23 mouse cellular contexts compared by ENCODE assay signal in genomic region chr7:84377330-84377729, GRCm38 (mm10). TPM values are rescaled to one million over a fixed set of nuclear protein-coding genes. Genes with fewer than 3 reads are reported as not detected.
A peak's percentile ranks its signal among the peaks of the same experiment; 100 is the strongest.
DNase-seq lines count a peak whose midpoint lies in the region; ATAC-seq and TF ChIP-seq lines count a peak whose summit lies in the region.
"Had no signal": no experiment of that assay in that cellular context is flagged by ENCODE, and none has a peak within 500 bp of the region (broad histone marks: within the 10 kb centered on the region; RNA-seq: fewer than 3 reads in every experiment).

No protein-coding gene starts in this region.

- no peak for TF ChIP-seq CTCF in forebrain, postnatal 0 days (IDR thresholded peaks at IDR 0.05; ENCODE audit: low read depth)

- H3K4me1 ChIP-seq in forebrain, postnatal 0 days (ENCODE audit: insufficient read depth): peaks cover 4% of the 10 kb centered on the region; the same call in 1 of the 2 replicates
- peaks cover 7% of the 10 kb centered on the region for H3K4me1 ChIP-seq in forebrain, embryonic 16.5 days (replicated peaks; ENCODE audit: control insufficient read depth, insufficient read depth, low read length)
- peaks cover 11% of the 10 kb centered on the region; the same call in 1 of the 2 replicates for H3K4me1 ChIP-seq in kidney, embryonic 15.5 days
- H3K4me1 ChIP-seq in midbrain, embryonic 11.5 days (ENCODE audit: control insufficient read depth, insufficient read depth, low read length): no peaks in the 10 kb centered on the region
- peaks cover 21% of the 10 kb centered on the region for H3K4me1 ChIP-seq in midbrain, embryonic 15.5 days
- H3K4me1 ChIP-seq: forebrain, embryonic 10.5 days; heart, embryonic 12.5 days had no signal

- H3K4me3 ChIP-seq in forebrain, postnatal 0 days (ENCODE audit: low read depth, low read length): no peak overlapping the region
- H3K4me3 ChIP-seq in forebrain, embryonic 16.5 days (replicated peaks; ENCODE audit: low read length): no peak overlapping the region
- H3K4me3 ChIP-seq in kidney, embryonic 15.5 days (replicated peaks): no peak overlapping the region
- no peak overlapping the region for H3K4me3 ChIP-seq in midbrain, embryonic 11.5 days (ENCODE audit: low read depth, low read length)
- H3K4me3 ChIP-seq in midbrain, embryonic 15.5 days: no peak overlapping the region
- H3K4me3 ChIP-seq: forebrain, embryonic 10.5 days; heart, embryonic 12.5 days; hindbrain, embryonic 15.5 days had no signal

- no peaks in the 10 kb centered on the region for H3K36me3 ChIP-seq in forebrain, postnatal 0 days (ENCODE audit: insufficient read depth)
- no peaks in the 10 kb centered on the region for H3K36me3 ChIP-seq in forebrain, embryonic 16.5 days (ENCODE audit: control insufficient read depth, insufficient read depth)
- no peaks in the 10 kb centered on the region for H3K36me3 ChIP-seq in kidney, embryonic 15.5 days
- no peaks in the 10 kb centered on the region for H3K36me3 ChIP-seq in midbrain, embryonic 11.5 days (ENCODE audit: control insufficient read depth, insufficient read depth, low read length)
- H3K36me3 ChIP-seq in midbrain, embryonic 15.5 days (replicated peaks): no peaks in the 10 kb centered on the region
- H3K36me3 ChIP-seq: heart, embryonic 12.5 days; hindbrain, embryonic 15.5 days had no signal

- ATAC-seq in forebrain, postnatal 0 days: peak; percentile 21; the same call in 1 of the 2 replicates
- no peak for ATAC-seq in forebrain, embryonic 16.5 days
- 0 out of 2 replicates have a peak, but pooled peaks have one; percentile 33 for ATAC-seq in kidney, embryonic 15.5 days (replicated peaks; ENCODE audit: low FRiP score)
- no peak for ATAC-seq in midbrain, embryonic 11.5 days (ENCODE audit: low FRiP score)
- ATAC-seq in midbrain, embryonic 15.5 days (replicated peaks): no peak
- ATAC-seq: intestine, embryonic 16.5 days had no signal

- H3K4me2 ChIP-seq in forebrain, postnatal 0 days (ENCODE audit: low read depth): no peak overlapping the region
- H3K4me2 ChIP-seq in forebrain, embryonic 16.5 days (ENCODE audit: low read length): no peak overlapping the region
- H3K4me2 ChIP-seq in kidney, embryonic 15.5 days: no peak overlapping the region
- H3K4me2 ChIP-seq in midbrain, embryonic 11.5 days: no peak overlapping the region
- H3K4me2 ChIP-seq in midbrain, embryonic 15.5 days: no peak overlapping the region
- H3K4me2 ChIP-seq: heart, embryonic 12.5 days; hindbrain, embryonic 15.5 days had no signal

- WGBS in forebrain, postnatal 0 days: 66% methylated on average over 5 of the region's 5 CpGs
- WGBS in forebrain, embryonic 16.5 days: 72% methylated on average over 5 of the region's 5 CpGs
- WGBS in kidney, embryonic 15.5 days: 42% methylated on average over 5 of the region's 5 CpGs
- 81% methylated on average over 5 of the region's 5 CpGs for WGBS in midbrain, embryonic 11.5 days
- 66% methylated on average over 5 of the region's 5 CpGs for WGBS in midbrain, embryonic 15.5 days

- 0 out of 2 replicates have a peak overlapping the region, but pooled peaks have one; percentile 40 for H3K27ac ChIP-seq in forebrain, postnatal 0 days (ENCODE audit: low read depth, low read length)
- no peak overlapping the region for H3K27ac ChIP-seq in forebrain, embryonic 16.5 days (ENCODE audit: low read length)
- H3K27ac ChIP-seq in kidney, embryonic 15.5 days: no peak overlapping the region
- no peak overlapping the region for H3K27ac ChIP-seq in midbrain, embryonic 11.5 days (ENCODE audit: low read depth, low read length)
- H3K27ac ChIP-seq in midbrain, embryonic 15.5 days: no peak overlapping the region
- H3K27ac ChIP-seq: forebrain, embryonic 10.5 days; hindbrain, embryonic 15.5 days had no signal

- no peaks in the 10 kb centered on the region for H3K27me3 ChIP-seq in forebrain, postnatal 0 days (ENCODE audit: insufficient read depth, low read length)
- no peaks in the 10 kb centered on the region for H3K27me3 ChIP-seq in forebrain, embryonic 16.5 days (replicated peaks; ENCODE audit: control insufficient read depth, insufficient read depth, low read length)
- no peaks in the 10 kb centered on the region for H3K27me3 ChIP-seq in kidney, embryonic 15.5 days
- H3K27me3 ChIP-seq in midbrain, embryonic 11.5 days (ENCODE audit: control insufficient read depth, insufficient read depth, low read length): no peaks in the 10 kb centered on the region
- H3K27me3 ChIP-seq in midbrain, embryonic 15.5 days (replicated peaks): no peaks in the 10 kb centered on the region
- H3K27me3 ChIP-seq: heart, embryonic 12.5 days; hindbrain, embryonic 15.5 days had no signal

- no peak for DNase-seq in forebrain, postnatal 0 days
- no peak for DNase-seq in kidney, postnatal 4 days
- peak; percentile 49 for DNase-seq in midbrain, embryonic 11.5 days (ENCODE audit: low spot score, missing footprints)
- DNase-seq in gonadal fat pad, adult 2 months (ENCODE audit: low read depth): peak; percentile 12
- no peak for DNase-seq in spleen, postnatal 36 days (ENCODE audit: low spot score in 2 of 2)
- DNase-seq: adrenal gland, postnatal 36 days; cerebellum, adult 11 months; cerebellum, postnatal 10 days; gastrocnemius, postnatal 10 days; heart, adult 18-20 months; heart, postnatal 10 days; left cerebral cortex, postnatal 4 days; lung, postnatal 10 days; right cerebral cortex, postnatal 14 days had no signal

- no peaks in the 10 kb centered on the region for H3K9me3 ChIP-seq in forebrain, postnatal 0 days (ENCODE audit: low read length)
- no peaks in the 10 kb centered on the region for H3K9me3 ChIP-seq in forebrain, embryonic 16.5 days (ENCODE audit: control insufficient read depth, low read length)
- no peaks in the 10 kb centered on the region for H3K9me3 ChIP-seq in kidney, embryonic 15.5 days (replicated peaks)
- H3K9me3 ChIP-seq in midbrain, embryonic 11.5 days (ENCODE audit: control insufficient read depth, low read length): no peaks in the 10 kb centered on the region
- H3K9me3 ChIP-seq in midbrain, embryonic 15.5 days: no peaks in the 10 kb centered on the region
- H3K9me3 ChIP-seq: forebrain, embryonic 10.5 days; heart, embryonic 12.5 days; hindbrain, embryonic 15.5 days had no signal

- H3K9ac ChIP-seq in forebrain, postnatal 0 days: no peak overlapping the region
- H3K9ac ChIP-seq in forebrain, embryonic 16.5 days (replicated peaks; ENCODE audit: low read depth, low read length): no peak overlapping the region
- no peak overlapping the region for H3K9ac ChIP-seq in kidney, embryonic 15.5 days
- no peak overlapping the region for H3K9ac ChIP-seq in midbrain, embryonic 11.5 days (ENCODE audit: low read length)
- no peak overlapping the region for H3K9ac ChIP-seq in midbrain, embryonic 15.5 days
- H3K9ac ChIP-seq: heart, embryonic 12.5 days; hindbrain, embryonic 15.5 days had no signal

RNA-seq across cellular contexts. Expression of gene Arnt2, which starts 32.6 kb away (rescaled TPM):
- 113 and 138 TPM in 2 replicates for total RNA-seq in forebrain, postnatal 0 days (2014; rRNA removed)
- polyA plus RNA-seq in forebrain, postnatal 0 days (2015; fragmentation: Nextera tagmentation; extraction: Ambion mirVana): 50.3 and 61.9 TPM in 2 replicates
- 68.6 and 70.0 TPM in 2 replicates for polyA plus RNA-seq in forebrain, embryonic 16.5 days (2015; fragmentation: Nextera tagmentation; extraction: Ambion mirVana)
- 10.5 and 12.2 TPM in 2 replicates for polyA plus RNA-seq in kidney, embryonic 15.5 days (2015; fragmentation: Nextera tagmentation; extraction: Ambion mirVana)
- polyA plus RNA-seq in midbrain, embryonic 11.5 days (2014; fragmentation: Nextera tagmentation; extraction: Ambion mirVana): 34.9 and 36.4 TPM in 2 replicates
- 88.4 and 96.8 TPM in 2 replicates for polyA plus RNA-seq in midbrain, embryonic 15.5 days (2015; fragmentation: Nextera tagmentation; extraction: Ambion mirVana)
- polyA plus RNA-seq in gonadal fat pad, adult 2 months (2012; rRNA removed): 29.1 and 35.1 TPM in 2 replicates
- total RNA-seq: liver, adult 2 months; megakaryocyte, adult 5-6 weeks had no signal
- polyA plus RNA-seq: liver, adult 2 months had no signal

Comparison
In these comparisons a context has a peak if more than half of its experiments do, and no peak if none do; other contexts are left out.
1. ATAC-seq: peak in forebrain, postnatal 0 days (single experiment) and kidney, embryonic 15.5 days (single experiment); none in forebrain, embryonic 16.5 days (single experiment), midbrain, embryonic 11.5 days (single experiment) and midbrain, embryonic 15.5 days (single experiment).
2. DNase-seq: peak in midbrain, embryonic 11.5 days (single experiment) and gonadal fat pad, adult 2 months (single experiment); none in forebrain, postnatal 0 days (single experiment), kidney, postnatal 4 days (0 of 2) and spleen, postnatal 36 days (0 of 2).